13 mouse cellular contexts compared by ENCODE assay signal in genomic region chr1:176823889-176824288, GRCm38 (mm10). TPM values are rescaled to one million over a fixed set of nuclear protein-coding genes. Genes with fewer than 3 reads are reported as not detected.
DNase-seq lines count a peak whose midpoint lies in the region; ATAC-seq and TF ChIP-seq lines count a peak whose summit lies in the region.
"Had no signal": no experiment of that assay in that cellular context is flagged by ENCODE, and none has a peak within 500 bp of the region (broad histone marks: within the 10 kb centered on the region; RNA-seq: fewer than 3 reads in every experiment).

No protein-coding gene starts in this region.

- no peaks in the 10 kb centered on the region for H3K9me3 ChIP-seq in heart, embryonic 14.5 days (ENCODE audit: control insufficient read depth, low read length)
- no peaks in the 10 kb centered on the region for H3K9me3 ChIP-seq in limb, embryonic 10.5 days (replicated peaks)
- H3K9me3 ChIP-seq: forebrain, embryonic 15.5 days; lung, embryonic 15.5 days had no signal

- peaks cover 13 to 40% of the 10 kb centered on the region in 2 experiments for H3K4me1 ChIP-seq in heart, embryonic 14.5 days (ENCODE audit: control insufficient read depth in 2 of 2, insufficient read depth in 2 of 2, low read length in 2 of 2)
- peaks cover 17% of the 10 kb centered on the region for H3K4me1 ChIP-seq in spleen, adult 2 months (ENCODE audit: control insufficient read depth, insufficient read depth, insufficient read length)
- H3K4me1 ChIP-seq in limb, embryonic 10.5 days: no peaks in the 10 kb centered on the region
- H3K4me1 ChIP-seq: lung, embryonic 15.5 days had no signal

- no peaks in the 10 kb centered on the region for H3K36me3 ChIP-seq in heart, embryonic 14.5 days (ENCODE audit: control insufficient read depth, insufficient read depth, low read length)
- no peaks in the 10 kb centered on the region for H3K36me3 ChIP-seq in spleen, adult 2 months (ENCODE audit: control insufficient read depth, insufficient read depth, low read length)
- H3K36me3 ChIP-seq in macrophage (ENCODE audit: inconsistent target): no peaks in the 10 kb centered on the region
- H3K36me3 ChIP-seq in limb, embryonic 10.5 days: no peaks in the 10 kb centered on the region
- H3K36me3 ChIP-seq: forebrain, embryonic 15.5 days had no signal

- TF ChIP-seq CTCF in spleen, adult 2 months (IDR thresholded peaks at IDR 0.05; ENCODE audit: extremely low read depth, insufficient read depth, insufficient read length, insufficient replicate concordance): no peak

- 26% methylated on average over 8 of the region's 8 CpGs for WGBS in heart, embryonic 14.5 days
- 45% methylated on average over 8 of the region's 8 CpGs for WGBS in spleen, adult 2 months
- WGBS in macrophage (ENCODE audit: missing documents): 22% methylated on average over 6 of the region's 8 CpGs
- WGBS in limb, embryonic 10.5 days: 93% methylated on average over 8 of the region's 8 CpGs

- H3K4me2 ChIP-seq in heart, embryonic 14.5 days (ENCODE audit: low read length): peak overlapping the region; percentile 48
- H3K4me2 ChIP-seq: forebrain, embryonic 15.5 days; lung, embryonic 15.5 days had no signal

- TF ChIP-seq POLR2A in spleen, adult 2 months (IDR thresholded peaks at IDR 0.05; ENCODE audit: low read depth, low read length): no peak

- H3K27me3 ChIP-seq in heart, embryonic 14.5 days (ENCODE audit: control insufficient read depth, insufficient read depth, low read length): no peaks in the 10 kb centered on the region
- no peaks in the 10 kb centered on the region for H3K27me3 ChIP-seq in spleen, adult 2 months (ENCODE audit: control insufficient read depth, insufficient read depth, low read length)
- no peaks in the 10 kb centered on the region for H3K27me3 ChIP-seq in limb, embryonic 10.5 days (ENCODE audit: low read depth, poor library complexity, severe bottlenecking)
- H3K27me3 ChIP-seq: forebrain, embryonic 15.5 days; lung, embryonic 15.5 days had no signal

- 0 out of 2 replicates have a peak, but pooled peaks have one; percentile 24 for ATAC-seq in heart, embryonic 14.5 days (ENCODE audit: insufficient number of reproducible peaks, insufficient read depth, low FRiP score, low read depth)
- ATAC-seq: forebrain, embryonic 15.5 days had no signal

- no peak for DNase-seq in heart, postnatal 4 days
- DNase-seq in spleen, adult 2 months (ENCODE audit: low read depth in 1 of 2, low spot score in 2 of 2): no peak
- no peak for DNase-seq in spleen, adult 12 weeks (ENCODE audit: low spot score)
- no peak for DNase-seq in limb, embryonic 10.5 days (ENCODE audit: low spot score)
- no peak for DNase-seq in right cerebral cortex, adult 2 months (ENCODE audit: low spot score in 2 of 2)
- DNase-seq: adrenal gland, adult 8-10 months; gastrocnemius, postnatal 36 days; spleen, adult 18-20 months had no signal

- H3K9ac ChIP-seq in heart, embryonic 14.5 days (ENCODE audit: low read length): peak overlapping the region; percentile 23; the same call in 1 of the 2 replicates
- H3K9ac ChIP-seq: forebrain, embryonic 15.5 days; lung, embryonic 15.5 days had no signal

- no peak overlapping the region for H3K4me3 ChIP-seq in heart, embryonic 14.5 days (ENCODE audit: control insufficient read depth in 1 of 2, insufficient read depth in 1 of 2, low read depth in 1 of 2, low read length in 2 of 2)
- no peak overlapping the region for H3K4me3 ChIP-seq in spleen, adult 2 months (ENCODE audit: extremely low read depth, insufficient read depth, insufficient read length)
- no peak overlapping the region for H3K4me3 ChIP-seq in macrophage (ENCODE audit: inconsistent target)
- no peak overlapping the region for H3K4me3 ChIP-seq in limb, embryonic 10.5 days
- H3K4me3 ChIP-seq: forebrain, embryonic 15.5 days; lung, embryonic 15.5 days had no signal

- peak overlapping the region; percentile 51 to 52 for H3K27ac ChIP-seq in heart, embryonic 14.5 days (replicated peaks in 1 of 2; ENCODE audit: control insufficient read depth in 1 of 2, insufficient read depth in 1 of 2, low read depth in 2 of 2, low read length in 2 of 2)
- peak overlapping the region; percentile 60 for H3K27ac ChIP-seq in spleen, adult 2 months (ENCODE audit: insufficient read depth, low read length)
- peak overlapping the region; percentile 96 for H3K27ac ChIP-seq in macrophage
- no peak overlapping the region for H3K27ac ChIP-seq in limb, embryonic 10.5 days
- H3K27ac ChIP-seq: forebrain, embryonic 15.5 days; kidney, postnatal 0 days; lung, embryonic 15.5 days had no signal

- H3K79me2 ChIP-seq in macrophage (ENCODE audit: inconsistent target): peaks cover 67% of the 10 kb centered on the region

RNA-seq across cellular contexts. Expression of gene Sdccag8, which starts 9.4 kb away (rescaled TPM):
- polyA plus RNA-seq in heart, embryonic 14.5 days (2014; fragmentation: Nextera tagmentation; extraction: Ambion mirVana): 9.5 and 12.1 TPM in 2 replicates
- total RNA-seq in heart, postnatal 4 days (2021): 1 to 10 TPM; 3.5 to 3.6 TPM
- 2.7 and 4.0 TPM in 2 replicates for polyA plus RNA-seq in spleen, adult 2 months (2012; rRNA removed)
- 100 to 1,000 TPM in 20 of 26 experiments, 10 to 100 TPM in 6; 19.6 to 230 (median 169) TPM for total RNA-seq in macrophage (2018; cell fraction: chromatin; rRNA removed)
- 10 to 100 TPM; 12.2 to 27.5 (median 20.8) TPM for total RNA-seq in macrophage (2018; cell fraction: cytosol; rRNA removed)
- 100 to 1,000 TPM in 2 of 26 experiments, 10 to 100 TPM in 24; 12.3 to 130 (median 61.5) TPM for total RNA-seq in macrophage (2018; cell fraction: nucleus; rRNA removed)
- polyA plus RNA-seq in macrophage (2018): 13.2 to 28.0 TPM (median 16.9 TPM) in 3 replicates
- 11.4 and 11.6 TPM in 2 replicates for polyA plus RNA-seq in limb, embryonic 10.5 days (2016; fragmentation: Nextera tagmentation; extraction: Ambion mirVana)

RNA-seq across cellular contexts. Expression of gene Cep170, which starts 10.0 kb away (rescaled TPM):
- 21.5 and 27.5 TPM in 2 replicates for polyA plus RNA-seq in heart, embryonic 14.5 days (2014; fragmentation: Nextera tagmentation; extraction: Ambion mirVana)
- total RNA-seq in heart, postnatal 4 days (2021): 10 to 100 TPM; 40.4 to 46.8 TPM
- 4.8 and 4.9 TPM in 2 replicates for polyA plus RNA-seq in spleen, adult 2 months (2012; rRNA removed)
- 100 to 1,000 TPM in 21 of 26 experiments, 10 to 100 TPM in 5; 50.2 to 314 (median 236) TPM for total RNA-seq in macrophage (2018; cell fraction: chromatin; rRNA removed)
- total RNA-seq in macrophage (2018; cell fraction: cytosol; rRNA removed): 10 to 100 TPM; 26.3 to 74.1 (median 57.0) TPM
- total RNA-seq in macrophage (2018; cell fraction: nucleus; rRNA removed): 100 to 1,000 TPM in 22 of 26 experiments, 10 to 100 TPM in 4; 47.9 to 313 (median 152) TPM
- 31.7 to 45.2 TPM (median 34.6 TPM) in 3 replicates for polyA plus RNA-seq in macrophage (2018)
- polyA plus RNA-seq in limb, embryonic 10.5 days (2016; fragmentation: Nextera tagmentation; extraction: Ambion mirVana): 22.7 and 31.0 TPM in 2 replicates
